Mouse (Mus musculus) E14TG2a.4 (cell line): ENCODE data around the gene Adk.
A peak's percentile ranks its signal among the peaks of the same experiment; 100 is the strongest.

Experiments used
- H3K27me3 ChIP-seq: 2 replicates; pipeline ENCODE4 v1.6.1; 2014; ENCODE audit warnings: low read length, control low read depth; ENCODE audit not compliant: insufficient read depth
- H3K36me3 ChIP-seq: 2 replicates; pipeline ENCODE4 v1.6.1; 2014; ENCODE audit warnings: low read length, control low read depth; ENCODE audit not compliant: insufficient read depth
- H3K4me1 ChIP-seq: replicated peaks from 2 replicates; pipeline ENCODE4 v1.6.1; 2014; ENCODE audit warnings: low read depth, low read length, control low read depth
- H3K4me3 ChIP-seq: replicated peaks from 2 replicates; pipeline ENCODE4 v1.5.1; 2014; ENCODE audit warnings: mild to moderate bottlenecking, low read length
- H3K9me3 ChIP-seq: 2 replicates; pipeline ENCODE4 v1.6.1; 2014; ENCODE audit warnings: low read length, control low read depth
- CTCF ChIP-seq: conservative IDR thresholded peaks from 2 replicates; pipeline ENCODE4 v1.5.1; 2014; ENCODE audit warnings: low read length
- NANOG ChIP-seq: IDR thresholded peaks from 2 replicates; pipeline ENCODE4 v1.6.1; 2014; ENCODE audit warnings: borderline replicate concordance, low read length, mixed read lengths
- POU5F1 ChIP-seq: IDR thresholded peaks from 2 replicates; pipeline ENCODE4 v1.6.1; 2014; ENCODE audit warnings: low read length, borderline replicate concordance

Gene Adk

GRCm38 (mm10) chr14:21427369-21427768, 375.0 kb downstream of the Adk start:
- no peak overlapping the region for H3K4me3 ChIP-seq
- no peaks in the 10 kb centered on the region for H3K36me3 ChIP-seq
- TF ChIP-seq POU5F1 (no peak), NANOG (no peak), CTCF (no peak)
- H3K4me1 ChIP-seq, result no peaks in the 10 kb centered on the region
- no peaks in the 10 kb centered on the region for H3K9me3 ChIP-seq
- no peaks in the 10 kb centered on the region for H3K27me3 ChIP-seq

- Histone ChIP-seq H3K4me1 (no peaks in the 10 kb centered on the region), H3K4me3 (no peak overlapping the region), H3K27me3 (no peaks in the 10 kb centered on the region), H3K9me3 (no peaks in the 10 kb centered on the region), H3K36me3 (no peaks in the 10 kb centered on the region)
- no peak for TF ChIP-seq POU5F1
- no peak for TF ChIP-seq CTCF
- no peak for TF ChIP-seq NANOG
Measured at GRCm38 (mm10) chr14:21433415-21433814, 381.0 kb downstream of the Adk start.

GRCm38 (mm10) chr14:21433995-21434394, 381.6 kb downstream of the Adk start:
- TF ChIP-seq CTCF (no peak), POU5F1 (no peak), NANOG (no peak)
- Histone ChIP-seq H3K36me3 (no peaks in the 10 kb centered on the region), H3K4me3 (no peak overlapping the region), H3K27me3 (no peaks in the 10 kb centered on the region), H3K9me3 (no peaks in the 10 kb centered on the region), H3K4me1 (no peaks in the 10 kb centered on the region)

- Histone ChIP-seq H3K4me1 (peaks cover 5% of the 10 kb centered on the region; the same call in 1 of the 2 replicates), H3K9me3 (no peaks in the 10 kb centered on the region)
Measured at GRCm38 (mm10) chr14:21434686-21435085, 382.3 kb downstream of the Adk start.

GRCm38 (mm10) chr14:21439785-21440184, 387.4 kb downstream of the Adk start:
- TF ChIP-seq POU5F1 (no peak), NANOG (no peak), CTCF (no peak)
- peaks cover 22% of the 10 kb centered on the region for H3K4me1 ChIP-seq
- no peaks in the 10 kb centered on the region for H3K36me3 ChIP-seq
- no peaks in the 10 kb centered on the region; the same call in 1 of the 2 replicates for H3K9me3 ChIP-seq
- H3K27me3 ChIP-seq, result no peaks in the 10 kb centered on the region
- H3K4me3 ChIP-seq, result no peak overlapping the region

More at GRCm38 (mm10) chr14:21434686-21435085, 382.3 kb downstream of the Adk start:
- H3K4me3 ChIP-seq, result no peak overlapping the region
- TF ChIP-seq CTCF (no peak), POU5F1 (no peak), NANOG (no peak)
- H3K27me3 ChIP-seq, result no peaks in the 10 kb centered on the region
- no peaks in the 10 kb centered on the region for H3K36me3 ChIP-seq

- H3K36me3 ChIP-seq, result no peaks in the 10 kb centered on the region
- TF ChIP-seq POU5F1, result no peak
- TF ChIP-seq CTCF, result no peak
- TF ChIP-seq NANOG, result no peak
- H3K4me3 ChIP-seq, result no peak overlapping the region
- no peaks in the 10 kb centered on the region for H3K27me3 ChIP-seq
- H3K4me1 ChIP-seq, result peaks cover 22% of the 10 kb centered on the region
- no peaks in the 10 kb centered on the region; the same call in 1 of the 2 replicates for H3K9me3 ChIP-seq
Measured at GRCm38 (mm10) chr14:21440526-21440925, 388.2 kb downstream of the Adk start.

GRCm38 (mm10) chr14:21441772-21442533, 389.6 kb downstream of the Adk start:
- H3K9me3 ChIP-seq, result no peaks in the 10 kb centered on the region; the same call in 1 of the 2 replicates
- no peak overlapping the region for H3K4me3 ChIP-seq
- no peaks in the 10 kb centered on the region for H3K36me3 ChIP-seq
- H3K27me3 ChIP-seq, result no peaks in the 10 kb centered on the region
- peaks cover 22% of the 10 kb centered on the region for H3K4me1 ChIP-seq
- no peak for TF ChIP-seq CTCF
- no peak for TF ChIP-seq NANOG
- TF ChIP-seq POU5F1, result no peak

GRCm38 (mm10) chr14:21452581-21452980, 400.2 kb downstream of the Adk start:
- no peak for TF ChIP-seq POU5F1
- TF ChIP-seq NANOG, result no peak
- TF ChIP-seq CTCF, result no peak
- Histone ChIP-seq H3K4me1 (peaks cover 54% of the 10 kb centered on the region), H3K4me3 (peak overlapping the region; percentile 68), H3K36me3 (peaks cover 7% of the 10 kb centered on the region; the same call in 1 of the 2 replicates), H3K27me3 (no peaks in the 10 kb centered on the region), H3K9me3 (no peaks in the 10 kb centered on the region)

GRCm38 (mm10) chr14:21453896-21454295, 401.5 kb downstream of the Adk start:
- Histone ChIP-seq H3K4me1 (peaks cover 65% of the 10 kb centered on the region), H3K4me3 (no peak overlapping the region), H3K27me3 (no peaks in the 10 kb centered on the region), H3K36me3 (peaks cover 7% of the 10 kb centered on the region; the same call in 1 of the 2 replicates), H3K9me3 (no peaks in the 10 kb centered on the region)
- no peak for TF ChIP-seq POU5F1
- TF ChIP-seq NANOG, result no peak
- no peak for TF ChIP-seq CTCF
